Mouse (Mus musculus): ENCODE measurements around the gene Kif27. TPM values are rescaled to one million over a fixed set of nuclear protein-coding genes. Genes with fewer than 3 reads are reported as not detected.
A peak's percentile ranks its signal among the peaks of the same experiment; 100 is the strongest.

The Kif27 gene
- total and polyA plus RNA-seq, 2 experiments from 2014 or later, result 1.8 to 6.3 TPM

GRCm38 (mm10) chr13:58301961-58302360 is 57.0 kb downstream of the Kif27 start:
- 96% methylated on average over 6 of the region's 6 CpGs for WGBS
- Histone ChIP-seq H3K36me3 (ENCODE audit: insufficient read depth, low read length) (no peaks in the 10 kb centered on the region), H3K4me2 (ENCODE audit: low read depth, low read length, poor library complexity, severe bottlenecking) (no peak overlapping the region), H3K27me3 (ENCODE audit: insufficient read depth, low read length) (no peaks in the 10 kb centered on the region), H3K9me3 (ENCODE audit: low read length) (no peaks in the 10 kb centered on the region), H3K4me1 (ENCODE audit: insufficient read depth, low read length) (no peaks in the 10 kb centered on the region), H3K4me3 (ENCODE audit: low read depth, low read length) (no peak overlapping the region), H3K9ac (replicated peaks; ENCODE audit: low read length, poor library complexity, severe bottlenecking) (no peak overlapping the region), H3K27ac (ENCODE audit: low read depth, low read length) (no peak overlapping the region)
- DNase-seq (ENCODE audit: low spot score) (no peak), ATAC-seq (ENCODE audit: low FRiP score) (no peak)
- no peak for TF ChIP-seq CTCF (IDR thresholded peaks at IDR 0.05)

DNA sequence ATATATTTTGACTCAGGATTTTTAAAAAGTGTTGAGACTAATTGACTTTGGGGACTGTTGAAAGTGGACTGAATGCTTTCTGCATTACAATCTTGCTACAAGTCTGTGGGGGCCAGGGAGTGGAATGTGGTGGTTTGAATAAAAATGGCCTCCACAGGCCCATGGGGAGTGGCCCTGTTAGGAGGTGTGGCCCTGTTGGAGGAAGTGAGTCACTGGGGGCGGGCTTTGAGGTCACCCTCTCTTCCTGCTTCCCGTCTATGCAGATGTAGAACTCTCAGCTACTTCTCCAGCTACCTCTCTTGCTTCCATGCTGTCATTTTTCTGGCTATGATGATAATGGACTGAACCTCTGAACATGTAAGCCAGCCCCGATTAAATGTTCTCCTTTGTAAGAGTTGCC is 60.2 kb downstream of the Kif27 start:
- ATAC-seq (ENCODE audit: low FRiP score) (no peak), DNase-seq (ENCODE audit: low spot score) (no peak)
- TF ChIP-seq CTCF (IDR thresholded peaks at IDR 0.05), result no peak
- no peaks in the 10 kb centered on the region for H3K36me3 ChIP-seq (ENCODE audit: insufficient read depth, low read length)
- H3K9me3 ChIP-seq (ENCODE audit: low read length), result no peaks in the 10 kb centered on the region
- H3K9ac ChIP-seq (replicated peaks; ENCODE audit: low read length, poor library complexity, severe bottlenecking), result no peak overlapping the region
- no peak overlapping the region for H3K4me2 ChIP-seq (ENCODE audit: low read depth, low read length, poor library complexity, severe bottlenecking)
- H3K27ac ChIP-seq (ENCODE audit: low read depth, low read length), result no peak overlapping the region
- no peak overlapping the region for H3K4me3 ChIP-seq (ENCODE audit: low read depth, low read length)
- WGBS, result 92% methylated on average over 3 of the region's 3 CpGs
- no peaks in the 10 kb centered on the region for H3K4me1 ChIP-seq (ENCODE audit: insufficient read depth, low read length)
- no peaks in the 10 kb centered on the region for H3K27me3 ChIP-seq (ENCODE audit: insufficient read depth, low read length)

GRCm38 (mm10) chr13:58295582-58295981 is 63.3 kb downstream of the Kif27 start:
- Histone ChIP-seq H3K36me3 (ENCODE audit: insufficient read depth, low read length) (no peaks in the 10 kb centered on the region), H3K9me3 (ENCODE audit: low read length) (no peaks in the 10 kb centered on the region), H3K27ac (ENCODE audit: low read depth, low read length) (no peak overlapping the region), H3K4me3 (ENCODE audit: low read depth, low read length) (no peak overlapping the region), H3K4me1 (ENCODE audit: insufficient read depth, low read length) (no peaks in the 10 kb centered on the region), H3K9ac (replicated peaks; ENCODE audit: low read length, poor library complexity, severe bottlenecking) (no peak overlapping the region), H3K27me3 (ENCODE audit: insufficient read depth, low read length) (no peaks in the 10 kb centered on the region), H3K4me2 (ENCODE audit: low read depth, low read length, poor library complexity, severe bottlenecking) (no peak overlapping the region)
- ATAC-seq (ENCODE audit: low FRiP score) (no peak), DNase-seq (ENCODE audit: low spot score) (no peak)
- 84% methylated on average over 3 of the region's 3 CpGs for WGBS
- no peak for TF ChIP-seq CTCF (IDR thresholded peaks at IDR 0.05)

DNA sequence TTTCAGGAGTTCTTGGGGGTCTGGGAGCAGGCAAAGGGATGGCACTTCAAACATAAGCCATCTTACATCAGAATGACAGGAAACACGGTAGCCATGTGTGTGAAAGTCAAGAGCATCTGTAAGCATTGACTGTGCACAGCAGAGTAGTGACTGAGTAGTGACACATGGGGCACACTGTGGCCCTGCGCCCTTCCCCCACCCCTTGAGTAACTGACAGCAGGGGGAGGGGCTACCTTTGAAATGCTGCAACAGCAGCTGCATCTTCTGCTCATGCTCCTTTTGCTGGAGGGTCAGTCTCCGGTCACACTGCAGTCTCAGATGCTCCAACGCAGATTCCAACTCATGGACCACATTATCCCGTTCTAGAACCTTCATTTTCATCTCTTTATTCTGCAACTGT is 66.1 kb downstream of the Kif27 start:
- H3K4me1 ChIP-seq (ENCODE audit: insufficient read depth, low read length), result no peaks in the 10 kb centered on the region
- WGBS, result 29% methylated on average over 5 of the region's 5 CpGs
- H3K27me3 ChIP-seq (ENCODE audit: insufficient read depth, low read length), result no peaks in the 10 kb centered on the region
- no peak overlapping the region for H3K9ac ChIP-seq (replicated peaks; ENCODE audit: low read length, poor library complexity, severe bottlenecking)
- no peak overlapping the region for H3K27ac ChIP-seq (ENCODE audit: low read depth, low read length)
- no peak overlapping the region for H3K4me2 ChIP-seq (ENCODE audit: low read depth, low read length, poor library complexity, severe bottlenecking)
- ATAC-seq (ENCODE audit: low FRiP score), result no peak
- DNase-seq (ENCODE audit: low spot score), result no peak
- TF ChIP-seq CTCF (IDR thresholded peaks at IDR 0.05), result no peak
- no peak overlapping the region for H3K4me3 ChIP-seq (ENCODE audit: low read depth, low read length)
- no peaks in the 10 kb centered on the region for H3K36me3 ChIP-seq (ENCODE audit: insufficient read depth, low read length)
- no peaks in the 10 kb centered on the region for H3K9me3 ChIP-seq (ENCODE audit: low read length)

DNA sequence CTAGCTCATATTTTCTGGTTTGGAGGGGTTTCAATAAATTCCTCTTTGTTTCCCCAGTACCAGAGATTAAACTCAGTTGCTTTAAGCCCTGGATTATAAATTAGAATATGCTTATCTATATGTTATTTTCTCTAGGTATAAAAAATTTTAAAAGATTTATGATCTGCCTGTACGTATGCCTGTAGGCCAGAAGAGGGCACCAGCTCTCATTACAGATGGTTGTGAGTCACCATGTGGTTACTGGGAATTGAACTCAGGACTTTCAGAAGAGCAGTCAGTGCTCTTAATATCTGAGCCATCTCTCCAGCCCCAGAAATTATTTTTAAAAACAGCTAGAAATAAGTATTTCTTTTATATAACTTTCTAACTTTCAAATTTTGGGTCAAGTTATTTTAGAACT is 69.6 kb downstream of the Kif27 start:
- Histone ChIP-seq H3K4me3 (ENCODE audit: low read depth, low read length) (no peak overlapping the region), H3K27me3 (ENCODE audit: insufficient read depth, low read length) (no peaks in the 10 kb centered on the region), H3K9ac (replicated peaks; ENCODE audit: low read length, poor library complexity, severe bottlenecking) (no peak overlapping the region), H3K36me3 (ENCODE audit: insufficient read depth, low read length) (no peaks in the 10 kb centered on the region), H3K27ac (ENCODE audit: low read depth, low read length) (no peak overlapping the region), H3K4me2 (ENCODE audit: low read depth, low read length, poor library complexity, severe bottlenecking) (no peak overlapping the region), H3K9me3 (ENCODE audit: low read length) (no peaks in the 10 kb centered on the region), H3K4me1 (ENCODE audit: insufficient read depth, low read length) (no peaks in the 10 kb centered on the region)
- DNase-seq (ENCODE audit: low spot score) (no peak), ATAC-seq (ENCODE audit: low FRiP score) (no peak)
- WGBS, result 74% methylated on average over 1 of the region's 1 CpGs
- TF ChIP-seq CTCF (IDR thresholded peaks at IDR 0.05), result peak; percentile 38

- WGBS, result 10% methylated on average over 13 of the region's 13 CpGs
- H3K27ac ChIP-seq (ENCODE audit: low read depth, low read length), result no peak overlapping the region
- peak; percentile 98 for TF ChIP-seq CTCF (IDR thresholded peaks at IDR 0.05)
- no peak overlapping the region for H3K4me2 ChIP-seq (ENCODE audit: low read depth, low read length, poor library complexity, severe bottlenecking)
- H3K36me3 ChIP-seq (ENCODE audit: insufficient read depth, low read length), result no peaks in the 10 kb centered on the region
- no peak overlapping the region for H3K9ac ChIP-seq (replicated peaks; ENCODE audit: low read length, poor library complexity, severe bottlenecking)
- peak; percentile 84 for DNase-seq (ENCODE audit: low spot score)
- peak; percentile 44; the same call in 1 of the 2 replicates for ATAC-seq (ENCODE audit: low FRiP score)
- H3K9me3 ChIP-seq (ENCODE audit: low read length), result no peaks in the 10 kb centered on the region
- no peaks in the 10 kb centered on the region for H3K27me3 ChIP-seq (ENCODE audit: insufficient read depth, low read length)
- H3K4me1 ChIP-seq (ENCODE audit: insufficient read depth, low read length), result no peaks in the 10 kb centered on the region
- H3K4me3 ChIP-seq (ENCODE audit: low read depth, low read length), result no peak overlapping the region
Observed at GRCm38 (mm10) chr13:58287822-58288221, 71.1 kb downstream of the Kif27 start.
